Mouse (Mus musculus) MEL (cell line): ENCODE measurements around the gene Agpat1.

Experiments used
- CTCF ChIP-seq, 3 experiments: IDR thresholded peaks in 2 of 3; conservative IDR thresholded peaks in 1 of 3; 2 replicates each; pipeline ENCODE4 v1.5.1; 2011 to 2012; ENCODE audit warnings: low read length in 3 of 3, low read depth in 2 of 3, mild to moderate bottlenecking in 2 of 3, improper control_type of control experiment in 1 of 3, inconsistent platforms in 1 of 3, mixed read lengths in 1 of 3, moderate library complexity in 1 of 3; ENCODE audit not compliant: control insufficient read depth in 1 of 3, insufficient read depth in 1 of 3, poor library complexity in 1 of 3, severe bottlenecking in 1 of 3
- E2F4 ChIP-seq: IDR thresholded peaks from 2 replicates; pipeline ENCODE4 v1.6.1; 2011; ENCODE audit warnings: low read depth, low read length, improper control_type of control experiment, borderline replicate concordance
- EP300 ChIP-seq, 2 experiments: IDR thresholded peaks; 2 replicates each; pipeline ENCODE4 v1.6.1; 2011; ENCODE audit warnings: improper control_type of control experiment in 2 of 2, low read length in 2 of 2, low read depth in 1 of 2, mild to moderate bottlenecking in 1 of 2
- GABPA ChIP-seq: IDR thresholded peaks from 2 replicates; pipeline ENCODE4 v1.6.1; 2012; ENCODE audit warnings: low read depth, mild to moderate bottlenecking, inconsistent platforms, low read length, improper control_type of control experiment, moderate library complexity
- GATA1 ChIP-seq: IDR thresholded peaks from 2 replicates; pipeline ENCODE4 v1.6.1; 2011; ENCODE audit warnings: low read depth, low read length, improper control_type of control experiment
- MAFK ChIP-seq: IDR thresholded peaks from 2 replicates; pipeline ENCODE4 v1.6.1; 2011; ENCODE audit warnings: low read depth, mild to moderate bottlenecking, low read length, improper control_type of control experiment, borderline replicate concordance
- MAX ChIP-seq: IDR thresholded peaks from 2 replicates; pipeline ENCODE4 v1.6.1; 2011; ENCODE audit warnings: low read length, improper control_type of control experiment
- POLR2A ChIP-seq, 2 experiments: IDR thresholded peaks; 2 replicates each; pipeline ENCODE4 v1.6.1; 2011 to 2012; ENCODE audit warnings: low read length in 2 of 2, mild to moderate bottlenecking in 2 of 2, control low read depth in 1 of 2, improper control_type of control experiment in 1 of 2, low read depth in 1 of 2, moderate library complexity in 1 of 2; ENCODE audit not compliant: control insufficient read depth in 1 of 2, insufficient read depth in 1 of 2, poor library complexity in 1 of 2
- SMC3 ChIP-seq: IDR thresholded peaks from 2 replicates; pipeline ENCODE4 v1.6.1; 2011; ENCODE audit warnings: low read depth, low read length, improper control_type of control experiment
- TBP ChIP-seq: IDR thresholded peaks from 2 replicates; pipeline ENCODE4 v1.8.0; 2011; ENCODE audit warnings: low read depth, low read length, improper control_type of control experiment
- TCF12 ChIP-seq: IDR thresholded peaks from 2 replicates; pipeline ENCODE4 v1.6.1; 2014; ENCODE audit warnings: low read depth, mild to moderate bottlenecking, inconsistent platforms, low read length, improper control_type of control experiment, moderate library complexity
- ZNF384 ChIP-seq: IDR thresholded peaks from 2 replicates; pipeline ENCODE4 v1.6.1; 2012; ENCODE audit warnings: low read depth, mild to moderate bottlenecking, inconsistent platforms, low read length, improper control_type of control experiment

DNA sequence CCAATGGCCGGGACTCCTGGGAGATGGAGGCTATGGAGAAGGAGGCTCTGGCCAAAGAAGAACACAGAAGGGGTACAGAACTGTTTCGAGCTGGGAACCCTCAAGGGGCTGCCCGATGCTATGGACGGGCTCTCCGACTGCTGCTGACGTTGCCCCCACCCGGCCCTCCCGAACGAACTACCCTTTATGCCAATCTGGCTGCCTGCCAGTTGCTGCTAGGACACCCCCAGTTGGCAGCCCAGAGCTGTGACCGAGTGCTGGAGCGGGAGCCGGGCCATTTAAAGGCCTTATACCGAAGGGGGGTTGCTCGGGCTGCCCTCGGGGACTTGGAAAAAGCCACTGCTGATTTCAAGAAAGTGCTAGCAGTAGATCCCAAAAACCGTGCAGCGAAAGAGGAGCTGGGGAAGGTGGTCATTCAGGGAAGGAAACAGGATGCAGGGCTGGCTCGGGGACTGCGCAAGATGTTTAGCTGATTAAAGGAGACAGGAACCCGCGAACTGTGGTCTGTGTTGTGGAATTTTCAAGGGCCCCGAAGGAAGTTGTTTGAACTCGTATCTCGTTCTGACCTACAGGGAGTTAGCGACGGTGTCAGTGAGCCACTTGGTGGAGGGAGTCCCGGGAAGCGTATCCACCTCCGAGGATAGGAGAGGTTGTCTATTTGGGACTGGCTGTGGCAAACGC, 41.9 kb downstream of the Agpat1 start:
- TF ChIP-seq SMC3 (no peak), TCF12 (no peak), CTCF (IDR thresholded peaks at IDR 0.05 in 2 of 3, conservative IDR thresholded peaks at IDR 0.05 in 1 of 3; ENCODE audit: control insufficient read depth in 1 of 3, insufficient read depth in 1 of 3, low read depth in 2 of 3, low read length in 3 of 3, poor library complexity in 1 of 3, severe bottlenecking in 1 of 3) (no peak), EP300 (IDR thresholded peaks at IDR 0.05; ENCODE audit: low read depth in 1 of 2, low read length in 2 of 2) (no peak), TBP (0 out of 2 replicates have a peak, but pooled peaks have one; percentile 23), ZNF384 (no peak), POLR2A (IDR thresholded peaks at IDR 0.05; ENCODE audit: control insufficient read depth in 1 of 2, insufficient read depth in 1 of 2, low read depth in 1 of 2, low read length in 2 of 2, poor library complexity in 1 of 2) (no peak), MAX (no peak), GATA1 (no peak), E2F4 (no peak), MAFK (no peak), GABPA (no peak)
